In the genomic region with DNA sequence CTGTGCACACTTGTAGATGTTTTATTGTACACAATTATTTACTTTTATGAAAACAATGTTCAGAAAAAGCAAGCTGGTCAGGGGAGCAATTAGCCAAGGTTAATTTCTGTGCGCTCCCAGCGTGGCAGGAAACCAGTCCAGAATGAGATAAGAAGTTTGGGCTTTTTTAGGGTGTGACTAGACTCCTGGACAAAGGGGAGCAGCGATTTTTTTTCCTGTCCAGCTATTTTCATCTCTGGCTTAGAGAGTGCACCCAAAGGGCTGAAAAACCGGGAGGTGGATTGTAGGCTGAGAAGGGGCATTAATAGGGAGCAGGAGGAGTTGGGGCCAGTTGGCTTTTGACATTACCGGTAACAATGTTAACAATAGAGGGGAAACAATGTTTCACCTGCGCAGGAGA, we compare ENCODE assay signal across 26 mouse cellular contexts. TPM values are rescaled to one million over a fixed set of nuclear protein-coding genes. Genes with fewer than 3 reads are reported as not detected.
A peak's percentile ranks its signal among the peaks of the same experiment; 100 is the strongest.
DNase-seq lines count a peak whose midpoint lies in the region; ATAC-seq and TF ChIP-seq lines count a peak whose summit lies in the region.
"Had no signal": no experiment of that assay in that cellular context is flagged by ENCODE, and none has a peak within 500 bp of the region (broad histone marks: within the 10 kb centered on the region; RNA-seq: fewer than 3 reads in every experiment).

No protein-coding gene starts in this region.

- TF ChIP-seq POLR2A in heart, adult 2 months (IDR thresholded peaks at IDR 0.05; ENCODE audit: insufficient read depth, low read depth, low read length), result no peak

- no peaks in the 10 kb centered on the region for H3K79me2 ChIP-seq in heart, adult 2 months (replicated peaks; ENCODE audit: control insufficient read depth, insufficient read depth, low read length)

- H3K27me3 ChIP-seq in heart, adult 2 months (ENCODE audit: control insufficient read depth, insufficient read depth, low read length), result no peaks in the 10 kb centered on the region
- H3K27me3 ChIP-seq: embryonic facial prominence, embryonic 15.5 days; Patski had no signal

- no peak for DNase-seq in gastrocnemius, adult 2 months
- DNase-seq in gastrocnemius, postnatal 14 days, result no peak
- DNase-seq in heart, adult 2 months, result peak in 1 of 2 experiments; percentile 17
- DNase-seq in heart, postnatal 4 days, result no peak
- DNase-seq in 416B (ENCODE audit: low read depth), result peak; percentile 46
- DNase-seq: adrenal gland, adult 8-10 months; adrenal gland, postnatal 14 days; adrenal gland, postnatal 36 days; cerebellum, adult 11 months; cerebellum, adult 18-20 months; cerebellum, adult 8-10 months; cerebellum, adult 9-11 months; cerebellum, postnatal 14 days; cerebellum, postnatal 36 days; embryo, embryonic 11 days had no signal

- peak overlapping the region; percentile 31 for H3K4me3 ChIP-seq in gastrocnemius, adult 2 months
- H3K4me3 ChIP-seq in heart, adult 2 months, result peak overlapping the region; percentile 6; the same call in 1 of the 2 replicates
- H3K4me3 ChIP-seq: embryonic facial prominence, embryonic 13.5 days; embryonic facial prominence, embryonic 15.5 days; erythroblast, embryonic 14.5 days; forebrain, embryonic 10.5 days; forebrain, embryonic 12.5 days had no signal

- H3K36me3 ChIP-seq in heart, adult 2 months (ENCODE audit: control insufficient read depth, insufficient read depth, low read length), result peaks cover 5% of the 10 kb centered on the region
- H3K36me3 ChIP-seq: embryonic facial prominence, embryonic 13.5 days; embryonic facial prominence, embryonic 15.5 days; forebrain, embryonic 10.5 days; forebrain, embryonic 12.5 days; G1E had no signal

- H3K27ac ChIP-seq in gastrocnemius, adult 2 months, result peak overlapping the region; percentile 66
- H3K27ac ChIP-seq in heart, adult 2 months, result peak overlapping the region; percentile 75
- H3K27ac ChIP-seq: embryonic facial prominence, embryonic 13.5 days; embryonic facial prominence, embryonic 15.5 days; forebrain, embryonic 10.5 days; forebrain, embryonic 12.5 days had no signal

- intact Hi-C loops in gastrocnemius, adult 2 months (cut with DNase I), result no loop called here
- intact Hi-C loops in gastrocnemius, postnatal 14 days (cut with DNase I; ENCODE audit: low total_unique reads), result no loop called here
- intact Hi-C loops in heart, adult 2 months (cut with DNase I), result no loop called here

- 23% methylated on average over 6 of the region's 6 CpGs for WGBS in heart, adult 2 months

- no peak for TF ChIP-seq CTCF in gastrocnemius, adult 2 months (IDR thresholded peaks at IDR 0.05)
- TF ChIP-seq CTCF in heart, adult 2 months (IDR thresholded peaks at IDR 0.05), result no peak

- H3K4me1 ChIP-seq in heart, adult 2 months (ENCODE audit: control insufficient read depth, insufficient read depth, low read length), result peaks cover 5% of the 10 kb centered on the region

- no peak for TF ChIP-seq EP300 in heart, adult 2 months (IDR thresholded peaks at IDR 0.05; ENCODE audit: insufficient read depth, low read depth, low read length)

- no peak overlapping the region for H3K9ac ChIP-seq in heart, adult 2 months (ENCODE audit: low read depth, low read length)
- H3K9ac ChIP-seq: embryonic facial prominence, embryonic 13.5 days; embryonic facial prominence, embryonic 15.5 days; forebrain, embryonic 12.5 days had no signal

- ATAC-seq in CD4-positive, CD25-positive, alpha-beta regulatory T cell, adult 4 months, result no peak
- ATAC-seq: activated CD4-positive, CD25-positive, alpha-beta regulatory T cell, adult 4 months; forebrain, embryonic 14.5 days; forebrain, embryonic 16.5 days; Patski had no signal

RNA-seq across cellular contexts. Expression of a gene that starts 3.4 kb away (rescaled TPM):
- total RNA-seq in gastrocnemius, adult 2 months (2021), result 10 to 100 TPM; 15.0 to 15.5 TPM
- 10 to 100 TPM; 18.3 to 20.9 TPM for total RNA-seq in gastrocnemius, postnatal 14 days (2021)
- total RNA-seq in heart, adult 2 months (2021), result 10 to 100 TPM; 33.1 to 33.6 TPM
- 21.7 and 30.3 TPM in 2 replicates for polyA plus RNA-seq in heart, adult 2 months (2012; rRNA removed)
- total RNA-seq in heart, postnatal 4 days (2021), result 10 to 100 TPM; 55.3 to 65.4 TPM
- polyA plus RNA-seq in CD4-positive, CD25-positive, alpha-beta regulatory T cell, adult 4 months (2017; shearing (Covaris generic)), result 10 to 100 TPM; 10.9 to 19.2 TPM
- polyA plus RNA-seq: erythroblast, embryonic 14.5 days; G1E had no signal
